Mouse (Mus musculus) adrenal gland, adult 8-10 months (tissue): ENCODE data around the gene Camkk1. TPM values are rescaled to one million over a fixed set of nuclear protein-coding genes. Genes with fewer than 3 reads are reported as not detected.
A peak's percentile ranks its signal among the peaks of the same experiment; 100 is the strongest.

ENCODE experiments used
- DNase-seq: peaks from one replicate; pipeline ENCODE4 v3.0.0; 2022
- total RNA-seq, 4 experiments: library from RNA; stranded (reverse); gene quantifications; 2 replicates each; pipeline ENCODE4 v1.2.4; 2022

Gene Camkk1
- total RNA-seq = 10 to 100 TPM in 2 of 4 experiments, 1 to 10 TPM in 2; 4.9 to 16.6 (median 10.8) TPM

DNA sequence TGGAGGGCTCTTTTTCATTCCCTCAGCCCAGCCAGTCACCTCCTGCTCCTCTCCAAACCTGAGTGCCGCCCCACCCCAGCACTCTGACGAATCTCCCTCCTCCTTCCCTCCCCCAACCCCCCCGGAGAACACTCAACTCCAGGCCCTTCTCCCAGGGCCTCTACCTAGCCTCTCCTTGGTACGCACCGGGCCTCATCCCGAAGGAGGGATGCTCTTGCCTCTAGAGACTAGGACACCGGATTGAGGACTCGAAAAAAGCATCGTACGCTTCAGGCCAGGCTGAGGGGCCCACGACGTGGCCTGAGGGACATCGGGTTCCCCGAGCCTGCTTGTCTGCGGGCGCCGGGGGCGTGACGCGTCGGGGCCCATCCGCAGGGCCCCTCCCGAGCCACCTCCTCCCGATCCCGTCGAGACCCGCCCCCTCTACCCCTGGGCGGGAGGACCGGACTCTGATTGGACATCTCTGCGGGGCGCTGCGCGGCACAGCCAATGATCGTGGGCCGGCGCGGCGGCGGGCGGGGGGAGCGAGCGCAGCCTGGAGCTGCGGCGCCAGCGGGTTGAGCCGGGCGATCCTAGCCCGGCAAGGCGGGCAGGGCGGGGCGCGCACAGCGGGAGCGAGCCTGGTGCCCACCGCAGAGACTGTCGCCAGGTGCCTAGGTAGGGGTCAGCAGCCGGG, at the start of gene Camkk1:
TSS of gene Camkk1 (plus strand) at position 538 of the 676 bp plus-strand sequence.
- DNase-seq = peak; percentile 89

- no peak for DNase-seq
These were observed 43.8 kb upstream of the Camkk1 start for GRCm38 (mm10) chr11:72974995-72975503.

DNA sequence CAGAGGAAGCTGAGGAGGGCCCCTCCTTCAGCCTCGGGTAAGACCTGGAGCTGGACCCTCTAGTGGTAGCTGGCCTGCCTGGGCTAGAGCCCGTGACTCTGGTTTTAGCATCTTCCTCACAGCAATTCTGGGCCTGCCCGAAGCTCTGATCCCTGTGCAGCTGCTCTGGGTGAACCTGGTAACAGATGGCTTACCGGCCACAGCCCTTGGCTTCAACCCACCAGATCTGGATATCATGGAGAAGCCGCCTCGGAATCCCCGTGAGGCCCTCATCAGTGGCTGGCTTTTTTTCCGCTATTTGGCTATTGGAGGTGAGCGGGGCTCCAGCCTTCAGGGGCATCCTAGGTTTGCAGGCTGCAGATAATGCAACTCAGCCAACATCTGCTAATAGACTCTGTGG, 36.3 kb upstream of the Camkk1 start:
- DNase-seq = no peak

DNA sequence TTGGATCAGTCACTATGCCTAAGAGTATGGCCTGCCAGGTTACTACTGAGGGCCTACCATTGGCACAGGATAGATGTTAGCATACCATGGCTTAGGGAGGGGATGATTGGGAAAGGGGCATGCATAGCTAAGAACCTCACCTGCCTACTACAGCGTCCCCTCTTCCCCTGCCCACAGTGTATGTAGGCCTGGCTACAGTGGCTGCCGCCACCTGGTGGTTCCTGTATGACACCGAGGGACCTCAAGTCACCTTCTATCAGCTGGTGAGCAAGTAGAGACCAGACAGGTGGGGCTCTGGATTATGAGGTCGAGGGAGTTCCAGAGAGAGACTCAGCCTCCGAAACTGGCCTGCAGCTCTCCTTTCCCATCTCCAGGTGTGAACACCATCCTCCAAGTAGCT, 35.5 kb upstream of the Camkk1 start:
- DNase-seq = no peak

DNA sequence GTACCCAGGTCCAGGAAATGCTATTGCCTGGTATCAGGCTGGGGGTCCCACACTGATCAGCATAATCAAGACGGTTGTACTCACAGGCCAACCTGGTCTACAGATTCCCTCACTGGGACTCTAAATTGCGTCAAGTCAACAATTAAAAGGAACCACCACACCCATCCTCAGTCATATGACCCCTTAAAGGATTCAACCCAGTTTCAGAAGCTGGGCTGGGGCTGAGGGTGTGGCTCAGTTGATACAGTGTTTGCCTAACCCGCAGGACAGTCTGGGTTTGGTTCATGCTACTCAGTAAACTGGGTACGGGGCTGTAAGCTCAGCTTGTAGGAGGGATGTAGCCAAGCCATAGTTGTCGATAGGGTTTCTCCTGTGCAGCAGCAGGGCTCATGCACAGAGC, 32.1 kb upstream of the Camkk1 start:
- DNase-seq = no peak

DNA sequence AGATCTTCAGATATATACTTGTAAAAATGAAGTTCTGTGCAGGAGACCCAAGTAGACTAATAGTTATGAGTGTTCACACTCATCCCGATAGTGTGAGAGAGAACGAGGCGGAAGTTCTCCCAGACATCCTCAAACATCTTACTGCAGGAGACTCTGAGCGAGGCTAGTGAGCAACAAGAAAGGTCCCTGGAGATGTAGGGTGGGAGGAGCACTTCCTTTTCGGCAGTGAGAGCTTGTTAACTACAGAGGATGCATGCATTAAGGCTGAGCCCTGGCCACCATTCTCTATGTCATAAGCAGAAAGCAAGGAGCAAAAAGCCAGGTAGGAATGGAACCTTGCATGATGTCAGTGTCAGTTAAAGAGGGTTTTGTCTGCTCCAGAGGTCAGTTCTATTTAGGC, 31.6 kb upstream of the Camkk1 start:
- DNase-seq = no peak

DNA sequence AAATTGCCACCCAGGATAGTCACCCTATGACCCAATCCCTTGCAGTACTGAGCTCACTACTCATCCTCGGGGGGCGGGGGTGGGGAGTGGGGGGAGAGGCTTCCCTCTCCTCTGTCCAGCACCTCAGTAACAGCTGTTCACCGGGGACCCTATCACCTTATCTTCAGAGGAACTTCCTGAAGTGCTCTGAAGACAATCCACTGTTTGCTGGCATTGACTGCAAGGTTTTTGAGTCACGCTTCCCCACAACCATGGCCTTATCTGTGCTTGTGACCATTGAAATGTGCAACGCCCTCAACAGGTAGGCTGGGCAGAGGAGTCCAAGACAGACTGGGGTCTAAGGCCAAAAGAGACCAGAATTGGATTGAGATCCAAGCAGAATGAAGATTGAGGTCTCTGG, 31.0 kb upstream of the Camkk1 start:
- DNase-seq = no peak

DNA sequence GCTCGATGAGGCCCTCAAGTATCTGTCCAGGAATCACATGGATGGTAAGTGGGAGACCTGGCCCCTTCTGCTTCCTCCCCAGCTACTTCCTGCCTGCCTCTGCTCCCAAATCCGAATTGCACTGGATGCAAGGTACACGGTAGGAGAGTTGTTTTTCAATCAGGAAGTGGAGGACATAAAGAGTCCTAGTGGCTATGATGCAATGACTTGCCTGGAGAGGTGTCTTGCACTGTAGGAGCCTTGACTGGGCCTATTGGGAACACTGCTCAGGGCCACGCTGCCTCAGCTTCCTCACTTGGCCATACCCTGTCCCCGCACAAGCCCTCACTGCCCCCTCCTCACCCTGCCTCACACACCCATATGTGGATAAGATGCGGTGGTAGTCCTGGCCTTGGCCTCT, 29.8 kb upstream of the Camkk1 start:
- DNase-seq = no peak

DNA sequence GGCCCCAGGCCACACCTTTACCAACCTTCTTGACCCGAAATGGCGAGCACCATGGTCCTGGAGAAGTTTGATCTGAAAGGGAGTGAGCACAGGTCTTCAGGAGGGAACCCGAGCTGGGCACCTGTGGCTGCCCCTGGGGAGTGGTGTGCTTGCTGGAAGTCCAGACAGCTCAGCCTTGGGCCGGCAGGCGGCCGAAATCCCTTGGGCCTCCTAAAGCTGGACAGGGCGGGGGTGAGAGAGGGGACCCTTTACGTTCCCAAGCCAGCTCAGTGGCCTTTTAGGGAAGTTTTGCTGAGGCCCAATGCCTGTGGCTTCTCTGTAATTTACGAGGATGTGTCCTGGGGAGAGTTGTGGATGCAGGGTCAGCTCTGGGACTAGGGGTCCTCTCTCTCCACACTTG, 28.1 kb upstream of the Camkk1 start:
- no peak for DNase-seq

DNA sequence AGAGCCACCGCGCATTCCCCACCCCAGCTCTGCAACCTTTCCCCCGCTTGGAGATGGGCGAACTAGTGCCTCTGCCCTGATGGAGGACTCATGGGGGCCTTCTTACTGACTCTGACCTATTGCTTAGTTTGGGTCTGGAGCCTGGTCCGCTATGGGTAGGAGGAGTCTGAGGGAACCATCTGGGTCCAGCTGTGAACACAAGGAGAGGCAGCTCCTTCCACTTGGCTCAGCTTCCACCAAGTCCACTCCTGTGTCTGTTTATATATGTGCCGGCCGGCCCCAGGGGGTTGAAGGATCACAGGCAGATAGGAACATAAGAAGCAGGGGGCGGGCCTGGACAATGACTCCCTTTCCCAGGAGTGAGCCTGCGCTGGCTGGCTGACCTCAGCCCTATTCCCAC, 26.8 kb upstream of the Camkk1 start:
- no peak for DNase-seq

DNA sequence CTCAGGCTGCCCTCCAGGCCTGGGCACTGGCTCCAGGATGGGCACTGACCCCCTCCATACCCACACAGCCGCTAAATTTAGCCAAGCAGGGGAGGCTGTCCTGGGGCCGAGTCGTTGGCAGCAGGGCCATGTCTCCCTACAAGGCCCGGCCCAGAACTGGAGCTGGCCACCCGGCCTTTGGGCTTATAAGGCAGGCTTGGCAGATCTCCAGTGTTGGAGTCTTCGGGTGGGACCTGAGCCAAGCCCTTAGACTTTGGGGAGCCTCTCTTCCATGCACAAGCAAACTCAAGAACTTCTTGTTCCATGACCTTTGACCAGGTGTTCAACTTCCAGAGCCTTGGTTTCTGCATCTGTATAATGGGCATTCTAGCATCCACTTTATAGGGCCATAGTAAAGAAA, 22.5 kb upstream of the Camkk1 start:
- no peak for DNase-seq

DNA sequence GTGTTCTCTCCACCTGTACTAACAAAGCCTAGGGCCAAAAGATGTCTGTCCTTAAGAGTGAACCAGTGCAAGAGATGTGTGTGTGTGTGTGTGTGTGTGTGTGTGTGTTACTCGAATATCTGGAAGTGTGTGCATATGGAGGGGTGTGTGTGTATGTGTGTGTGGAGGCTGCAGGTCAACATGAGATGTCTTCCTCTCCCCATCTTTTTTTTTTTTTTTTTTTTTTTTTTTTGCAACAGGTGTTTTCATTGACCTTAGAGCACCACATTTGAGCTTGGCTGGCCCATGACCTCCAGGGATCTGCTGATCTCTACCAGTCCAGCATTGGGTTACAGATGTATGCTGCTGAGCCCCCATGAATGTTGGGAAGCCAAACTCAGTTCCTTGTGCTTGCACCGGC, 22.0 kb upstream of the Camkk1 start:
- DNase-seq = no peak

DNA sequence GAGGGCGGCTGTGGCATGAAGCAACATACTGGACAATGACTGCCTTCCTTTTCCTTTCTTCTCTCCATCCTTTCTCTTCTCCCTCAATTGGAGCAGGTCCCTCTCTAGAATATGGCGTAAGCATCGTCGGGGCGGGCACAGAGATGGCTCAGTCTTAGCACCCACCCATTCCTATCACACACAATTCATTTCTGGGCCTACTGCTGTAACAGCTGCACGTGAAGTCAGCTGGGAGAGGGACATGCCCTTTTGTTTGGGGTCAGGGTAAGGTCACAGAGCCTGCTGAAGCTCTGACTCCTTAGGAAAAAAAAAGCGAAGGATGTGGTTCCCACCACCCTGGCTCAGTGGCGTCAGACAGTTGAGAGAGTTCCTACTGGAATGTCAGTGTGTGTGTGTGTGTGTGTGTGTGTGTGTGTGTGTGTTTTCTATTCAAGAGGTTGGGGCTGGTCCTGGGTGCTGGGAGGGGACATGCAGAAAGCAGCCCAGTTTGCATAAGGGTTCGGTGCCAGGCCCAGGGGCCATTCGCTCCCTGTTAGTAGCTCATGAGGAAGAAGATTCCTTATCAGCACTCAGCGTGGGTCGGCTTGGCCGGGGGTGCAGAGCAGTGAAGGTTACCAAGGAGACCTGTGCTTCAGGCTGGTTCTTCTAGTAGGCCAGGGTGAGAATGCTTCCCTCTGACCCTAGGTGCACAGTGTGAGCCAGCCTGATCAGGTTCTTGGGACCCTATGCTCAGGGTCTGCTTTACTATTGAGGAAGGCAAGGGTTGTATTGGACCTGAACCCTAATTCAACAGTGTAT, 21.1 kb upstream of the Camkk1 start:
- no peak for DNase-seq

DNA sequence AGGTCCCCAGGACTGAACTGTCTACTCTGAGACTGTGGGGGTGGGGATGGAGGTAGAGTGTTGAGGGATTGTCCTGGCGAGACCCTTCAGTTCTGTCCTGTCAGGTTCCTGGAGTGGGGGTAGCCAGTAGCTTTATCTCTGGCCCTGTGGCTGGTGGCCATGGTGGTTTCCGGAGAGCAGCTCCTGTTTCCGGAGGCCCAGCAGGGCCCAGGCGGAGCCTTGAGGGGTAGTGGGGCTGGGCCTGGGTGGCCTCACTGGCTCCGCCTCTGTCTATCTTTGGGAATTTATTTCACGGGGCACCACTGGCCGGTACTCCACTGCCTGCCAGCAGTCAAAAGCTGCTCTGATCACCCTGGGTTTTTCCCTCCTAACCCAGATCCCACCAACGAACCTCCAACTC, 20.0 kb upstream of the Camkk1 start, which contains the start of gene P2rx1:
TSS of gene P2rx1 (plus strand) at position 333 of the 400 bp plus-strand sequence.
- DNase-seq = no peak

- DNase-seq = peak; percentile 51
These were observed 17.8 kb upstream of the Camkk1 start for GRCm38 (mm10) chr11:73001029-73001428.

GRCm38 (mm10) chr11:73006377-73006776, 12.4 kb upstream of the Camkk1 start:
- peak; percentile 41 for DNase-seq

DNA sequence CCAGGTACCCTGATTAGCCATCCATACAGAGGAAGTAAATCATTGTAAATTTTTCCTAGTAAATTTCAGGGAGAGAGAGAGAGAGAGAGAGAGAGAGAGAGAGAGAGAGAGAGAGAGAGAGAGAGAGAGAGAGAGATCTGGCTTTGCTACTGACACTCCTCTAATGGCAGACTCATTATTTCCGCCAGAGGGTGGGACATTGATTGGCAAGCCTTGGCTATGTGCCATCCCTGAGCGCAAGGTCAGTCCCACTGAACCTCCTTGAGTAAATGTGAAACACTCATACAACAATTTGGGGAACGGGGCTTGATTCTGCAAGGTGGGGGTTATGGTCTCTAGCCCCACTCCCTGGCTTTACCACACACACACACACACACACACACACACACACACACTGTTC, 11.7 kb upstream of the Camkk1 start:
- DNase-seq = no peak

GRCm38 (mm10) chr11:73007698-73008481, 10.9 kb upstream of the Camkk1 start:
- no peak for DNase-seq

DNA sequence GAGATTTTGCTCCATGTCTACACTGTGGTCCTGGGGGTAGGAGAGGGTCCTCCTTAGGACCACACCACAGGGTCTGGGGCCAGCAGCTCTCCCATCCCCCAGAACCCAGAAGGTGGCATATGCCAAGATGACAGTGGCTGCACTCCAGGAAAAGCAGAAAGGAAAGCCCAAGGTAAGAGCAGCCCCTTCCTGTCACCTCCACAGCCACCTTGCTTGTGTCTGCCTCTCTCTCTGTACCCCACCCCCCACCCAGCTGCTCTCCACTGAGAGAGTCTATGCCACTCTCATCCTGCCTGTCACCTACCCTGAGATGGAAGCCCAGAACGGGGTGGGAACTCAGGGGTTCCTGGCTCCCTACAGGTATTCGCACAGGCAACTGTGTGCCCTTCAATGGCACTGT, 10.0 kb upstream of the Camkk1 start:
- no peak for DNase-seq

DNA sequence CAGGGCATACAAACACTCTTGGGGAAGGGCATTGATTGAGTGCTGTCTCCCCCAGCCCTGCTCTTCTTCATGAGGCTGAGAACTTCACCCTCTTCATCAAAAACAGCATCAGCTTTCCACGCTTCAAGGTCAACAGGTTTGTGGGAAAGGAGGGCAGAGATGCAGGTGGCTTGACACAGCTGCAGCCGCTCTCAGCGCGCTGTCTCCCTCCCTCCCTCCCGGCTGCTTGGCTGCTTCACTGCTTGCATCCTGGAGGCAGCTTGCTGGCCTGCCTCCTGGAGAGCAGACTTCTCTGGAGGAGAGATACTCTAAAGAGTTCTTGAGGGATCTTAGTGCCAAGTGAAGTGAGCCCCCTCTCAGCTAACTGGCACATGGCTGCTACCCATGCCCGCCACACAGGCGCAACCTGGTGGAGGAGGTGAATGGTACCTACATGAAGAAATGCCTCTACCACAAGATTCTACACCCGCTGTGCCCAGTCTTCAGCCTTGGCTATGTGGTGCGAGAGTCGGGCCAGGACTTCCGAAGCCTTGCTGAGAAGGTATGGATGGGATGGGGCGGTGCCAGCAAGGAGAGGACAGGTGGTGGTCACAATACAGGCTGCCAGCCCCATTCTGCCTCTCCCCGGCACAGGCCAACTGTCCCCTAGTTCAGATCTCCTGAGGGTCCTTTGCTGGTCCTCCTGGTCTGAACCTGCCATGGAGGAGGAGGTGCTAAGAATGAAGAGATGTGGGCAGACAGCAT, 9.1 kb upstream of the Camkk1 start:
- no peak for DNase-seq

GRCm38 (mm10) chr11:73013981-73014380, 4.8 kb upstream of the Camkk1 start:
- DNase-seq = no peak

GRCm38 (mm10) chr11:73014831-73015344, 3.9 kb upstream of the Camkk1 start:
- no peak for DNase-seq
